Mouse (Mus musculus) heart, embryonic 10.5 days (tissue): Measurements from ENCODE around the gene Pabpn1l. TPM values are rescaled to one million over a fixed set of nuclear protein-coding genes. Genes with fewer than 3 reads are reported as not detected.

Source experiments
- DNase-seq: peaks from one replicate; pipeline ENCODE4 v3.0.0-alpha.2; 2017; ENCODE audit warnings: low spot score
- H3K27ac ChIP-seq: fragments of 300-500 bp; sonication (generic); 2 replicates; pipeline ENCODE4 v1.5.1; 2016; ENCODE audit warnings: mild to moderate bottlenecking
- H3K27me3 ChIP-seq: fragments of 300-500 bp; sonication (generic); 2 replicates; pipeline ENCODE4 v1.6.1; 2016; ENCODE audit warnings: mild to moderate bottlenecking; ENCODE audit not compliant: poor library complexity, insufficient read depth, severe bottlenecking
- H3K36me3 ChIP-seq: fragments of 300-500 bp; sonication (generic); 2 replicates; pipeline ENCODE4 v1.6.1; 2016; ENCODE audit warnings: mild to moderate bottlenecking, moderate library complexity
- H3K4me1 ChIP-seq: fragments of 300-500 bp; sonication (generic); 2 replicates; pipeline ENCODE4 v1.6.1; 2016; ENCODE audit warnings: mild to moderate bottlenecking
- H3K4me3 ChIP-seq: fragments of 300-500 bp; sonication (generic); 2 replicates; pipeline ENCODE4 v1.5.1; 2016; ENCODE audit warnings: mild to moderate bottlenecking, moderate library complexity
- H3K9me3 ChIP-seq: fragments of 300-500 bp; sonication (generic); 2 replicates; pipeline ENCODE4 v1.6.1; 2016; ENCODE audit warnings: mild to moderate bottlenecking, moderate library complexity
- WGBS: fragments of 180-500 bp; shearing (Covaris S2); methylation state at CpG from one replicate; pipeline ENCODE4 v1.1.7; 2016; 5-methylcytosine and 5-hydroxymethylcytosine counted together
- polyA plus RNA-seq: library from polyadenylated mRNA; unstranded; fragments of >200 nt; fragmentation: Nextera tagmentation; extraction: Ambion mirVana; gene quantifications from 2 replicates; pipeline ENCODE4 v1.2.1, GENCODE M21; 2016

Gene Pabpn1l
- polyA plus RNA-seq, 1 experiment from 2014 or later, result 0.19 TPM

DNA sequence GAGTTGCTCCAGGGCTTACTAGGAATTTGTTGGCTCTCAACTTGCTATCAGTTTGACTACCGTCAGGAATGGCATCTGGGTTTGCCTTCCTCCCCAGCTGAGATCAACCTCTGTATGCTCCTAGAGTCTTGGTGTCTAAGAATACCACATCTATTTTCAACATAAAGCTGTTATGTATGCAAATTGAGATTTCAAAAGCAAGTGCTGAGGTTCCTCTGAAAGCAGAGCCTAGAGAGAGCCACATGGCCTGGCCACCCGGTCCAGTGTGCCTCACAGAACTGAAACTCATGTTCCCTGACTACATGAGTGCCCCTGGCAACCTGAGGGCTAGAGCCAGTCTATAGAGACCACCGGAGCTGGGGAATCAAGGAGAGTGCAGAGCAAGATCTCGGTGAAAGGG, 17.2 kb downstream of the Pabpn1l start:
- Histone ChIP-seq H3K27ac (0 out of 2 replicates have a peak overlapping the region, but pooled peaks have one; percentile 42), H3K9me3 (no peaks in the 10 kb centered on the region), H3K4me3 (no peak overlapping the region), H3K36me3 (peaks cover 6% of the 10 kb centered on the region; the same call in 1 of the 2 replicates), H3K27me3 (no peaks in the 10 kb centered on the region; the same call in 1 of the 2 replicates), H3K4me1 (peaks cover 18% of the 10 kb centered on the region)
- 62% methylated on average over 4 of the region's 4 CpGs for WGBS
- no peak for DNase-seq

DNA sequence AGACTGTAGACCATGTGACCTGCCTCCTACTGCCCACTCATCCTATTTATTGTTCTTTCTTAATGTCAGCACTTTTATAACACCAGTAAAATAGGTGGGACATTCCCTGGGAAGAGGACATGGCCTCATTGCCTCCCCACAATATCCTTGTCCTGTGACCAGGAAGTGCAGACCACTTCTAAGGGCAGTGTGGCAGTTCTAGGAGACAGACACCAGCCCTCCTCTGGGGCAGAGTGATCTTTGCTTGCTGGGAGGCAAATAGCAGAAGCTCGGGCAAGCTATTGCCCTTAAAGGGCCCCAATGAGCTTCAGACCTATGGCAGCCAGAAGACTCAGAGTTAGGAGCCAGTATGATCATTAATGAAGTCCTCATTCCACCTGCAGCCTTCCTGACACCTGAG, 17.9 kb downstream of the Pabpn1l start:
- Histone ChIP-seq H3K27me3 (no peaks in the 10 kb centered on the region; the same call in 1 of the 2 replicates), H3K9me3 (no peaks in the 10 kb centered on the region), H3K4me1 (peaks cover 12% of the 10 kb centered on the region), H3K4me3 (no peak overlapping the region), H3K27ac (no peak overlapping the region), H3K36me3 (peaks cover 13% of the 10 kb centered on the region; the same call in 1 of the 2 replicates)
- no peak for DNase-seq
- 51% methylated on average over 1 of the region's 1 CpGs for WGBS

DNA sequence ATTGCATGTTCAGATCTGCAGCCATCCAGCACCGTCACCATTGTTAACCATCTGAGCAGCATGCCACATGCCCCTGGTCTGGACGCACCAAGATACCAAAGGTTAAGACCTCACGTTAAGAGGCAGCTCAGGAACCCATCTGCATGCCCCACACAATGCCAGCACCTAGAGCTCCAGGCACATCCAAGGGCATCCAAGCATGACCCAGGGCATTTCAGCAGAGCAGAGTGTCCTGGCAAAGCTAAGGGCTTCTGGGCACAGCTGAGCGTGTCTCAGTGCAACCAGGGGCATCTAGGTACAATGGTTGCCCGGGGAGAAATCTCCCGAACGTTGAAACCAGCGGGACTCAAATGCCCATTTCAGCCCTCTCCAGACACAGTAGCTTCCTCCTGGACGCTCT, 21.9 kb downstream of the Pabpn1l start:
- peaks cover 16% of the 10 kb centered on the region for H3K4me1 ChIP-seq
- 90% methylated on average over 9 of the region's 9 CpGs for WGBS

DNA sequence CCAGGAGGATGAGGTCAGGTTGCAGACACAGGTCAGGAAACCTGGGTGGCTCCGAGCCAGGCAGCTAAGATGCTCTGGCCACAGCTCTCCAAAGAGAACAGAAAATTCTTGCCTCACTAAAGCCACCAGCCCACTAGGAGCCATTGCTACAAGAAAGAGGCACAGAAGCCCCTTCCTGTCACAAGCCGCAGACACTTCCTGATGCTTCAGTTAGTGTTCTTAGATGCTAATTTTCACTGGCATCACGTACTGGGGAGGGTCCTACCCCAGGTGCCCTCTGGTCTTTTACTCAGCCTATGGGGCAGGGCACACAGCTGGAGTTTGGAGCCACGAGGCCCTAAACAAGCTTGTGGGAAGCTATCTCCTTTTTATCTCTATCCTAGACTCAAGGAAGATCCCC, 26.5 kb downstream of the Pabpn1l start:
- H3K4me3 ChIP-seq, result no peak overlapping the region

More for the DNA sequence above, 21.9 kb downstream of the Pabpn1l start:
- Histone ChIP-seq H3K27me3 (no peaks in the 10 kb centered on the region; the same call in 1 of the 2 replicates), H3K36me3 (peaks cover 29% of the 10 kb centered on the region; the same call in 1 of the 2 replicates), H3K4me3 (no peak overlapping the region), H3K9me3 (no peaks in the 10 kb centered on the region), H3K27ac (no peak overlapping the region)
- DNase-seq, result no peak

DNA sequence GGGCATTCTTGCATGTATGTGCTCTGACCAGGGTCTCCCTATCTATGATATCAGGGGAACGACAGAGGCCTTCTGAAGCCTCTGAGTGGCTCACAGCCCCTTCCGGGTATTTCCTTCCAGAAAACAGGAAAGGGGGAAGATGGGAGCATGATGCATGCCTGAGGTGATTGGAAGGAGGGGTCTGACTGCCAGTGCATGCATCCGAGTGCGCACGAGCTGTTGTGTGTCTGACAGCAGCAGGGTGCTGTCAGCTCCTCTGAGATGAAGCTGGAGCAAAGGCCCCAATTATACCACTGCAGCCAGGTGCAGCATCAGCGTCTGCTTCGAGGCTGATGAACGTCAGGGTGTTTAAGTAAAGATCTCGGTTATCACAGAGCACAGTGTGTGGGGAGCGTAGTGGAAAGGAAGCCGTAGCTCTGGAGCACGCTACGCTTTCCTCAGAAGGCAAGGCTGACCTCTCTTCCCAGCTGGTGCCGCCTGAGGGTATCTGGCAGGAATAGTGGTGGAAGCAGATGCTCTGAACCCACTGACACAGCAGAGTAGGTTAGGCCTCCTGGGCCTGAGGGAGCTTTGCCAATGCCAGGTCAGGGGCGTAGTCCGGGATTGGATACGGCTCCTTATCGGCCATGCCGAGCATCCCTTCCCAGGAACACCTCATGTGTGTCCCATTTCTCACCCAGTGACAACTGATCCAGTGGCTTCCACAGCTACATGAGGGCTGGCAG, 28.6 kb downstream of the Pabpn1l start:
- Histone ChIP-seq H3K36me3 (peaks cover 36% of the 10 kb centered on the region; the same call in 1 of the 2 replicates), H3K27me3 (no peaks in the 10 kb centered on the region), H3K9me3 (no peaks in the 10 kb centered on the region), H3K4me3 (no peak overlapping the region), H3K27ac (0 out of 2 replicates have a peak overlapping the region, but pooled peaks have one; percentile 22), H3K4me1 (peaks cover 39% of the 10 kb centered on the region)
- no peak for DNase-seq
- WGBS, result 68% methylated on average over 19 of the region's 19 CpGs

More for the DNA sequence above, 26.5 kb downstream of the Pabpn1l start:
- WGBS, result 40% methylated on average over 4 of the region's 4 CpGs
- no peak for DNase-seq
- H3K36me3 ChIP-seq, result peaks cover 47% of the 10 kb centered on the region; the same call in 1 of the 2 replicates
- H3K27ac ChIP-seq, result 0 out of 2 replicates have a peak overlapping the region, but pooled peaks have one; percentile 18
- no peaks in the 10 kb centered on the region for H3K27me3 ChIP-seq
- H3K4me1 ChIP-seq, result peaks cover 39% of the 10 kb centered on the region
- H3K9me3 ChIP-seq, result no peaks in the 10 kb centered on the region

DNA sequence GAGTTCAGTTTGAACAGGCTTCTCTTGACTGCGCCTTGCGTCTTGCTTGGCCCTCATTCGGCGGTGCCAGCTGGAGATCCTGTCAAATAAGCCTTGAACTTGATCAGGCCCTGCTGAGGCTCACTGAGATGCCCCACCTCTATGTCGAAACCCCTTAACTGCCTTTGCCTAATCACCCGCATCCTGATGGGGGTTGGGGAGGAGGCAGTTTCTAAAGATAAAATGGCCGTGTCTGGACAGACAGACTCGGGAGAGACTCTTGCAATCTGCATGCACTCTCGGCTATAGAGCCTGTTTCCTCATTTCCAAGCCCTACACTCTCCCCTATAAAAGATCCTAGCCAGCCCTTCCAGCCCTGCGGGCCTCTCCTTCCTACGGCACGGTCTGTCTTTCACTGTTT, 29.3 kb downstream of the Pabpn1l start:
- 48% methylated on average over 12 of the region's 12 CpGs for WGBS
- H3K27ac ChIP-seq, result peak overlapping the region; percentile 22; the same call in 1 of the 2 replicates
- no peak for DNase-seq
- no peaks in the 10 kb centered on the region for H3K9me3 ChIP-seq
- peaks cover 29% of the 10 kb centered on the region; the same call in 1 of the 2 replicates for H3K36me3 ChIP-seq
- no peaks in the 10 kb centered on the region for H3K27me3 ChIP-seq
- H3K4me3 ChIP-seq, result no peak overlapping the region
- H3K4me1 ChIP-seq, result peaks cover 39% of the 10 kb centered on the region

DNA sequence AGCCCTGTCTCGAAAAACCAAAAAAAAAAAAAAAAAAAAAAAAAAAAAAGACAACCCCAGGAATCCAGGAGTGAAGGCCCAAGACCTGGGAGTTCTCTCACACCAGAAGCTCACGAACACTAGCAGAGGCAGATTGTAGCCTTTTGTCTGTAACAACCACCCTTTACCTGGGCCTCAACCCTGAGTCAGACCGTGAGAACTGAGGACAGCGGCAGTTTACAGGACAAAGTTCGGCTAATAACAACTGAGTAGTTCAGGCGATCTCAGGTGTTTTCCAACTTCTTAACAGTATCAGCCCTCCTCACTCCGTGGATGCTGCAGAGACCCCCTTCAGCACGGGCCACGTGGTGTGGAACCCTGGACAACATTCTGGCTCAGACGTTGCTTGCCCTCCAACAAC, 35.8 kb downstream of the Pabpn1l start:
- Histone ChIP-seq H3K4me3 (no peak overlapping the region), H3K36me3 (peaks cover 5% of the 10 kb centered on the region; the same call in 1 of the 2 replicates), H3K27ac (no peak overlapping the region), H3K4me1 (peaks cover 28% of the 10 kb centered on the region), H3K9me3 (no peaks in the 10 kb centered on the region; the same call in 1 of the 2 replicates), H3K27me3 (no peaks in the 10 kb centered on the region)
- DNase-seq, result no peak
- 84% methylated on average over 10 of the region's 10 CpGs for WGBS

DNA sequence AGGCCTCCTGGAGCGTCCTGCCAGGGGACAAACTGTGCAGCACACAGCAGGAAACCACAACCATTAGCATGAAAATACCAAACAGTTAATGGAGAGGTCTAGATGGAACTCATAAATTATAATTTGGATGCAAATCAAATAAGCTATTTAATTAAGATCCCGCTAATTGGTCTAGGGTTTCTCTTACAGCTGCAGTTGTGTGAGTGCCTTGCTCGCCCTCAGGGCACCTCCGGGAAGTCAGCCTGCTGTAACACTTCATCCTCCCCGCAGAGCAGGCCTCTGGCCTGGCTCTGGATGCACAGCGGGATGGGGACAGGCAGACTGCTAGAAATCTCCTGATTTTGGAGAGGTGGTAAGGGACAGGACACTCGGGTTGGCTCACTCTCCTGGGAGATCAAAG, 36.4 kb downstream of the Pabpn1l start:
- Histone ChIP-seq H3K9me3 (no peaks in the 10 kb centered on the region; the same call in 1 of the 2 replicates), H3K36me3 (peaks cover 5% of the 10 kb centered on the region; the same call in 1 of the 2 replicates), H3K4me3 (no peak overlapping the region), H3K27me3 (no peaks in the 10 kb centered on the region), H3K4me1 (peaks cover 31% of the 10 kb centered on the region), H3K27ac (no peak overlapping the region)
- WGBS, result 69% methylated on average over 7 of the region's 7 CpGs
- no peak for DNase-seq

DNA sequence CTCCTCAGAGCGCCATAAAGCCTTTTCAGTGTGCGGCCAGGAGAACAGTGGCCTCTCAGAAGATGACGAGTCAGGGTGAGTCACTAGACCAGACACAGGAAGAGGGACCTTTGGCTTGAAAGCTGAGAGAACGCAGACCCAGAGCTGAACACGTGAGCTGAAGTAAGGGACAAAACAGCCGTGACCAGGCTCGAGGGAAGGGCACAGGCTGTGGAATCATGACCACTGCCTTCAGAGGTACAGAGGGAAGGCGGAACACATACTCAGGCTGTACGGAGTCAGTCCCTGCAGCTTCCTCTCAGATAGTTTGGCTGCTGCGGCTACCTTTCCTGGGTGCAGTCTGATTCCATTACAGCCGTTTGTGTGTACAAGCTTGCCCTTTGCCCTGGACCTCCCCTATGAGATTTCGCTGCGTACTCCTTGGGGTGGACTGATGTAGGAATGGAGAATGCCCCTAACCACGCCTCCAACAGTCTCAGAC, 37.1 kb downstream of the Pabpn1l start:
- Histone ChIP-seq H3K27ac (peak overlapping the region; percentile 42), H3K36me3 (no peaks in the 10 kb centered on the region), H3K4me3 (no peak overlapping the region), H3K27me3 (no peaks in the 10 kb centered on the region), H3K9me3 (no peaks in the 10 kb centered on the region; the same call in 1 of the 2 replicates), H3K4me1 (peaks cover 38% of the 10 kb centered on the region)
- WGBS, result 56% methylated on average over 14 of the region's 14 CpGs
- no peak for DNase-seq

DNA sequence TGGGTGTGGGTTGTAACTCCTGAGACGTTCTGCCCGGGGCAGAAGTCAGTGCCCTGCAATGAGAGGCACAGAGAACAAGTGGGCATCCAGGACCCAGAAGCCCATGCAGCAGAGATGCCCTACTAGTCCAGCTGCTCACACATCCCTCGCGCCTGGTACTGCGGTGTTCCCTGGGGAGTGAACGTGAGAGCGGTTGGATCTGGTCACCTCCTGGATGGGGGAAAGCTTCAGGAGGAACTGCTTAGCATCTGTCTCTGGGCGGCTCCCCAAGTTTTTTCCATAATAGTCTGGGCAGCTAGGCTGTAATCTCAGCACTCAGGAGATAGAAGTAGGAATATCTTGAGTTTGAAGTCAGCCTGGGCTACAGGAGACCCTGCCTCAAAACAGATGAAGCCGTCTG, 37.6 kb downstream of the Pabpn1l start:
- WGBS, result 76% methylated on average over 9 of the region's 9 CpGs
- Histone ChIP-seq H3K27ac (peak overlapping the region; percentile 42), H3K4me3 (no peak overlapping the region), H3K4me1 (peaks cover 41% of the 10 kb centered on the region), H3K9me3 (no peaks in the 10 kb centered on the region; the same call in 1 of the 2 replicates), H3K36me3 (no peaks in the 10 kb centered on the region), H3K27me3 (no peaks in the 10 kb centered on the region)
- DNase-seq, result no peak

DNA sequence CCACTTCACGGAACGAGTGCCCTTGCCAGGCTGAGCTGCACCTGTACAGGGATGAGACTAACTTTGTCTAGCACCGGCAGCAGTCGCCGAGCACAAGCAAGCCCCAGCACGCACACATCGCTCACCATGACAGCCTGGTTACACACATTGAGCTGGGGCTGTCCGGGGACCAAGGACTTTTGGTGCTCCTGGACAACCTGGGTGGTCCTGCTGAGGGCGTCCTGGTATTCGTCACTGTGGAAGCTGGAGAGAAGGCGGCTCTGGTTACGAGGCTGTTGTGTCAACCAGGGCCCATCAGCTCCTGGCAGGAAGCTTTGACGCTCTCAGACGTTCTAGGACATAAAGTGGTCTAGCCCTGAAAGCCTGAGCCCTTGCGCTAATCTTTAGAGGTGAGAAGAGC, 41.6 kb downstream of the Pabpn1l start:
- WGBS, result 39% methylated on average over 15 of the region's 15 CpGs
- Histone ChIP-seq H3K36me3 (no peaks in the 10 kb centered on the region), H3K4me3 (no peak overlapping the region), H3K9me3 (no peaks in the 10 kb centered on the region; the same call in 1 of the 2 replicates), H3K27ac (no peak overlapping the region; the same call in 1 of the 2 replicates), H3K4me1 (peaks cover 71% of the 10 kb centered on the region), H3K27me3 (no peaks in the 10 kb centered on the region)
- no peak for DNase-seq

DNA sequence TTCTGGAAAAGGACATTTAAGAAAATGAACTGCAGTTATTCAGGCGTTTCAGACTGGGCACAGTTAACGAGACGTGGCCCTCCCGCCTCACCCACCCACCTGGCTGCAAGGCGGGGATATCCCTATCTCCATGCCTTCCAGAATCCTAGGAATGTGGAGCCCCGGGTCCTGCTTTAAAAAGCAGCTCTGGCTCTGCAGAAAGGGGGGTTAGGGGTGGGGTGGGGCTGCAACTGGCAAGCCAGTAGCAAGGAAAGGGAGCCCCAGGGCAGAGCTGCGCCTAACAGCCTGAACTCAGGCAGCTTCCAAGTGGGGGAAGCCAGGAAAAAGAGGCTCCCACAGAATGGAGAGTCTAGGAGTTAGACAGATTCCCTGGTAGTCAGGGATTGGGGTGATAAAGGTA, 43.3 kb downstream of the Pabpn1l start:
- peaks cover 73% of the 10 kb centered on the region for H3K4me1 ChIP-seq
- DNase-seq, result no peak
- 26% methylated on average over 7 of the region's 7 CpGs for WGBS
- no peaks in the 10 kb centered on the region; the same call in 1 of the 2 replicates for H3K9me3 ChIP-seq
- peak overlapping the region; percentile 53 for H3K27ac ChIP-seq
- H3K4me3 ChIP-seq, result no peak overlapping the region
- H3K36me3 ChIP-seq, result 0 out of 2 replicates have a peak, but pooled peaks cover 4% of the 10 kb centered on the region
- no peaks in the 10 kb centered on the region for H3K27me3 ChIP-seq

DNA sequence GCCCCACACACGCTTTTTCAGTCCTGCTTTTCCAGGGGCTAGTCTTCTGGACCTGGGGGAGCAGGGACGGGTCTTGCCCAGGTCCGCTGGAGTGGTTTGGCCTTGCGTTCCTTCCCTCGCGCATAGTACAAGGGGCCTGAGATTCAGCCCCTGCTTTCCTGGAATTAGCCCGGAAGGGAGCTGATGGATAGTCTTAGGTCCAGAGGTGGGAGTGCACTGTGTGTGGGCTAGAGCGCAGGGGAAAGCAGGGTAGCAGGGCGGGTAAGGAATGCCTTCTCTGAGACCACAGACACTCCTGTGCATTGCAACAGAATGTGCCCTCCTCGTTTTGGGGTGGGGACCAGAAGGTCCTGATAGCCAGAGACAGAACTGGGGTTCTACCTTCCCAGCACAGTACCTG, 45.4 kb downstream of the Pabpn1l start:
- Histone ChIP-seq H3K4me1 (peaks cover 73% of the 10 kb centered on the region), H3K36me3 (peaks cover 25% of the 10 kb centered on the region), H3K9me3 (no peaks in the 10 kb centered on the region; the same call in 1 of the 2 replicates), H3K27me3 (no peaks in the 10 kb centered on the region), H3K27ac (peak overlapping the region; percentile 93), H3K4me3 (peak overlapping the region; percentile 84)
- WGBS, result 39% methylated on average over 10 of the region's 10 CpGs
- no peak for DNase-seq
